Mouse (Mus musculus) midbrain, embryonic 13.5 days (tissue): ENCODE measurements around the gene Fam243. TPM values are rescaled to one million over a fixed set of nuclear protein-coding genes. Genes with fewer than 3 reads are reported as not detected.

Experiments used
- ATAC-seq: fragments of 200-750 bp; cut with Nextera tagmentation; 2 replicates; pipeline ENCODE4 v1.8.0; 2017; ENCODE audit warnings: mild to moderate bottlenecking, moderate TSS enrichment, moderate library complexity
- H3K27ac ChIP-seq: fragments of 300-500 bp; sonication (generic); 2 replicates; pipeline ENCODE4 v1.5.1; 2015; ENCODE audit warnings: inconsistent platforms, mild to moderate bottlenecking, moderate library complexity
- H3K27me3 ChIP-seq: fragments of 300-500 bp; sonication (generic); 2 replicates; pipeline ENCODE4 v1.6.1; 2015; ENCODE audit warnings: mild to moderate bottlenecking, inconsistent platforms
- H3K36me3 ChIP-seq: fragments of 300-500 bp; sonication (generic); 2 replicates; pipeline ENCODE4 v1.6.1; 2015; ENCODE audit warnings: mild to moderate bottlenecking, inconsistent platforms
- H3K4me1 ChIP-seq: fragments of 300-500 bp; sonication (generic); replicated peaks from 2 replicates; pipeline ENCODE4 v1.6.1; 2015; ENCODE audit warnings: inconsistent platforms
- H3K4me2 ChIP-seq: fragments of 300-500 bp; sonication (generic); replicated peaks from 2 replicates; pipeline ENCODE4 v1.6.1; 2015; ENCODE audit warnings: moderate library complexity, mild to moderate bottlenecking, inconsistent platforms
- H3K4me3 ChIP-seq: fragments of 300-500 bp; sonication (generic); replicated peaks from 2 replicates; pipeline ENCODE4 v1.5.1; 2015; ENCODE audit warnings: mild to moderate bottlenecking, inconsistent platforms
- H3K9ac ChIP-seq: fragments of 300-500 bp; sonication (generic); replicated peaks from 2 replicates; pipeline ENCODE4 v1.6.1; 2015; ENCODE audit warnings: mild to moderate bottlenecking, inconsistent platforms
- H3K9me3 ChIP-seq: fragments of 300-500 bp; sonication (generic); 2 replicates; pipeline ENCODE4 v1.6.1; 2016; ENCODE audit warnings: mild to moderate bottlenecking, inconsistent platforms
- WGBS: fragments of 180-500 bp; shearing (Covaris S2); methylation state at CpG from one replicate; pipeline ENCODE4 v1.1.7; 2015; 5-methylcytosine and 5-hydroxymethylcytosine counted together
- polyA plus RNA-seq: library from polyadenylated mRNA; unstranded; fragments of >200 nt; fragmentation: Nextera tagmentation; extraction: Ambion mirVana; gene quantifications from 2 replicates; pipeline ENCODE4 v1.2.1, GENCODE M21; 2015

Fam243 gene
- polyA plus RNA-seq, 1 experiment from 2014 or later = not detected

DNA sequence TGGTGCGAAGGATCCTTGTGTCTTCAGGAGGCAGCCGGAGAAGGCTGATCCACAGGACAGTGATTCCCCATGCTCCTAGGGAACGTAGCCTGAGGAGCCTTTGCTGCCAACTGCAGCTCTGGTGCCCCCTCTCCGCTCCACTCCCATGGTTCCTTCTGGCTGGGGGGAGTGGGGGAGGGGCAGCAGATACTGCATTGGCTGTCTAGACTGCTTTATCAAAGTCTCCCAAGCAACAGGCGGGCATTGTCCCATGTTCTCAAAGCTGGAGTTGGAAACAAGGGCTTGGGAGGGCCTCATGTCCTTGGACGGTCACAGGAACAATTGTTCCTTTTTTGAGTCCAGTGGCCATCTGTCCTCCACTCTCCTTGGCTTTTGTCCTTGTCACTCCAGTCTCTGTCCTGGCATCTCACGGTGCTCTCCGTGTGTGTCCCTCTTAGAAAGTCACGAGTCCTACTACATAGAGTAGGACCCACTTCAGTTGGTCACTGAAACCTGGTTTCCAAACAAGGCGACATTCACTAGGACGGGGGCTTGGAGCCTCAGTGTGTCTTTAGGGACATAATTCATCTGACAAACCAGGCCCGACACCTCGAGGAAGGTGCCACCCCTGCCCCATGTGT is 25.2 kb upstream of the Fam243 start:
- ATAC-seq = no peak
- no peak overlapping the region for H3K4me2 ChIP-seq
- H3K4me1 ChIP-seq = peaks cover 8% of the 10 kb centered on the region
- H3K9me3 ChIP-seq = no peaks in the 10 kb centered on the region
- no peak overlapping the region for H3K9ac ChIP-seq
- no peak overlapping the region for H3K27ac ChIP-seq
- no peaks in the 10 kb centered on the region for H3K36me3 ChIP-seq
- WGBS = 55% methylated on average over 13 of the region's 13 CpGs
- no peaks in the 10 kb centered on the region for H3K27me3 ChIP-seq
- no peak overlapping the region for H3K4me3 ChIP-seq

DNA sequence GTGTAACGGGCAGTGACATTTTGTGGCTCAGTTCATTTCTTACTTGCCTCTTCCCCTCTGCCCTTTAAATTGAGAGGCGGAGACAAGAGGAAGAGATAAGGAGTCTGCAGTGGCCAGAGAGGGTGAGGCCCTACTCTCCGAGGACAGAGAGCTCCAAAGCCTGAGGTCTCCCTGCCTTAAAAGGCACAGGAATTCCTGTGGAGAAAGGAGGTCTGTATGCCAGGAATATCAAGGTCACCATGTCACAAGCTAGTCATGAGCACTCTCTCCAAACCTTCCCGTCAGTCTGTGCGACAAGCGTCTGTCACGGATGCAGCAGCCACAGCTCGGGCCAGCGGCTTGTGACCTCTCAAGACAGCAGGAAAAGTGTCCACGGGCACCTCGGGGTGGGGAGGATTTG is 23.9 kb upstream of the Fam243 start:
- Histone ChIP-seq H3K4me3 (no peak overlapping the region), H3K4me1 (peaks cover 19% of the 10 kb centered on the region), H3K9ac (no peak overlapping the region), H3K27me3 (no peaks in the 10 kb centered on the region), H3K36me3 (no peaks in the 10 kb centered on the region), H3K27ac (no peak overlapping the region), H3K4me2 (no peak overlapping the region), H3K9me3 (no peaks in the 10 kb centered on the region)
- WGBS = 68% methylated on average over 11 of the region's 11 CpGs
- ATAC-seq = no peak

DNA sequence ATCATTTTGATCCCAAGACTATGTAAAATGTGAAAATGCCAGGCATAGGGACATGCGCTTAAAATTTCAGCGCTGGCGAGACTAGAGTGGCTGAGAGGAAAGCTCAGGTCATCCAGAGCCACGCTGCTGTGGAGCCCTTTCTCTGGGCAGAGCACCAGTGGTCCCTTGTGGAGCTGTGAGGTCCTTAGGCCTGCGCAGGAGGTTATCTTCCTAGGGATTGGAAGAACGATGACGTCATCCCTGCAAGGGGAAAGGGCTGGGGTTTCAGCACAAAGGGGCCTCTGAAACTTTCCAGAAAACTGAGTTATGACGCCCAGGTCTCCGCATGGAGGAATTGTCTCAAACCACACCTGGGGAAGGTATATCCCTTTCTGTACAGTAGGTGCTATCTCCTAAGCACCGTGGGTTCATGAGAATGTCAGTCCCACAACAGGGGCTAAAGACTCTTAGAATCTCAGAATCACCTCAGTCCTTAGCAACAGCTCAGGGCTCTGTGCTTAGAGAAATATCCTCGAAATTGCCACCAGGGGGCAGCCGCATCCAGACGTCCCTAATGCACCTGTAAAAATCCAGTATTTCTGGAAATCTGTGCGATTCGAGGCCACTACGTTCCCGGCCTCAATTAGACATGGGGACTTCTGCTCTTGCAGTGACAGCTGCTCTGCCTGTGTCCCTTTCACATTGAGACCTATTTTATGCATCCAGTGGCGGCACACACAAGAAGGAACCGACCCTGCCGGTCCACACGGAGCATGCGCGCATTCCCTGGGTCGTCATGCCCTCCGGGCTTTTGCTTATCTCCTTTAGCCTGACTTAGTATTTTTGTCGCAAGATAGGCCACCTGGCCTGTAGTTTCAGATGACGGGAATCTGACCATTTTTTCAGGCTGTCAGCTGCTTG is 19.6 kb upstream of the Fam243 start:
- H3K4me1 ChIP-seq = peaks cover 17% of the 10 kb centered on the region
- ATAC-seq = peak; percentile 80
- H3K9me3 ChIP-seq = no peaks in the 10 kb centered on the region
- 26% methylated on average over 27 of the region's 27 CpGs for WGBS
- H3K4me3 ChIP-seq = peak overlapping the region; percentile 33
- H3K27ac ChIP-seq = no peak overlapping the region
- peak overlapping the region; percentile 57 for H3K4me2 ChIP-seq
- no peak overlapping the region; the same call in 1 of the 2 replicates for H3K9ac ChIP-seq
- 0 out of 2 replicates have a peak, but pooled peaks cover 3% of the 10 kb centered on the region for H3K27me3 ChIP-seq
- no peaks in the 10 kb centered on the region for H3K36me3 ChIP-seq

DNA sequence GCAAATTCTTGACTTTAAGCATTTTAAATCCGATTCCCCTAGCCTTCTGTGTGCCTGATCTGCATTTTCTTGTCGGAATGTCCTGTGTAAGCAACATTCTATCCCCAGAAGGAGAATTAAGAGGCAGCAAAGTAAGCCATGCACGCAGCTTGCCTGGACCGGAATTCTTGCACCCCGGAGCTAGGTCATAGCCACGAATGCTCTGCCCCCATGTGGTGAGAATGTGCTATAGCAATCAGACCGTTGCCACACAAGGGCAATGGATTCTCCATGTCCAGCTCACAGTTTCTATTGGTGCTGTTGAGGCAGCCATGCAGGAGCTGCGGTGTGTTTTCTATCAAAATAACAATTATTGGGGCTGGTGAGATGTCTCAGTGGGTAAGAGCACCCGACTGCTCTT is 15.0 kb upstream of the Fam243 start:
- Histone ChIP-seq H3K27me3 (peaks cover 13% of the 10 kb centered on the region), H3K9me3 (no peaks in the 10 kb centered on the region), H3K4me1 (peaks cover 22% of the 10 kb centered on the region), H3K4me3 (no peak overlapping the region), H3K9ac (no peak overlapping the region), H3K27ac (no peak overlapping the region), H3K4me2 (no peak overlapping the region), H3K36me3 (no peaks in the 10 kb centered on the region)
- 6% methylated on average over 9 of the region's 9 CpGs for WGBS
- ATAC-seq = 0 out of 2 replicates have a peak, but pooled peaks have one; percentile 35

DNA sequence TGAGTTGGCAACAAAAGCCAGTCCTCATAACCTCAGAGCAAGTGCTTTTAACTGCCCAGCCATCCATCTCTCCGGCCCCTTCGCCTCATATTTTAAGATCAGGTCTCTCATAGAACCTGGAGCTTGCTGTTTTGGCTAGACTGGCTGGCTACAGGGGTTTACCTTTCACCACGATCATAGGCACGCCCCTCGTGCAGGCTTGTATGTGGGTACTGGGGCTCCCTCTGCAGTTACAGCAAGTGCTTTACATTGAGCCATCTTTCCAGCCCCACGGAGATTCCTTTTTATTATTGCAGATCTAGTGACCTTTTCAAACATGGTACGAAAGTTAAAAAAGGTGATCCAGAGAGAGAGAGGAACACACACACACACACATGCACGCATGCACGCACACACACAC is 13.4 kb upstream of the Fam243 start:
- Histone ChIP-seq H3K9me3 (no peaks in the 10 kb centered on the region), H3K4me3 (no peak overlapping the region), H3K4me1 (peaks cover 10% of the 10 kb centered on the region; the same call in 1 of the 2 replicates), H3K27me3 (peaks cover 13% of the 10 kb centered on the region), H3K36me3 (no peaks in the 10 kb centered on the region), H3K27ac (no peak overlapping the region), H3K4me2 (no peak overlapping the region), H3K9ac (no peak overlapping the region)
- no peak for ATAC-seq
- 69% methylated on average over 9 of the region's 9 CpGs for WGBS

DNA sequence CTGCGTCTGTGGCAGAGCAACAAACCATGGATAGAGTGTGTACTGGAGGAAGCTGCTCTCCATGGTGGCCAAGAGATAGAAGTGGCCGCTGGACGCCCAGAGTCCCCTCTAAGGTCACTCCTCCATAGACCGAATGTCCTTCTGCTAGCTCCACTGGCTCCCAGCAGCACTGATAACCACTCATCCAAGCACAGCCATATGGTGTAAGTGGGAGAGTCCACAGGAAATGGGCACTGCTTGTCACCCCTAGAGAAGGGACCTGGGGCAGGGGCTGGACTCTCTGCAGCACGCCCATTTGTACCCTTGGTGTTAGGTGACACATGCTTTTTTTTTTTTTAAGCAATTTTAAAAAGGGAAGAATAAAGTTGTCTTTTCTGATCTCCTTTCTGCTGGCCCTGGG is 9.7 kb upstream of the Fam243 start:
- Histone ChIP-seq H3K4me1 (peaks cover 11% of the 10 kb centered on the region; the same call in 1 of the 2 replicates), H3K9ac (no peak overlapping the region), H3K9me3 (no peaks in the 10 kb centered on the region), H3K27ac (no peak overlapping the region), H3K36me3 (no peaks in the 10 kb centered on the region), H3K27me3 (peaks cover 11% of the 10 kb centered on the region), H3K4me3 (no peak overlapping the region), H3K4me2 (no peak overlapping the region)
- WGBS = 88% methylated on average over 5 of the region's 5 CpGs
- ATAC-seq = no peak

DNA sequence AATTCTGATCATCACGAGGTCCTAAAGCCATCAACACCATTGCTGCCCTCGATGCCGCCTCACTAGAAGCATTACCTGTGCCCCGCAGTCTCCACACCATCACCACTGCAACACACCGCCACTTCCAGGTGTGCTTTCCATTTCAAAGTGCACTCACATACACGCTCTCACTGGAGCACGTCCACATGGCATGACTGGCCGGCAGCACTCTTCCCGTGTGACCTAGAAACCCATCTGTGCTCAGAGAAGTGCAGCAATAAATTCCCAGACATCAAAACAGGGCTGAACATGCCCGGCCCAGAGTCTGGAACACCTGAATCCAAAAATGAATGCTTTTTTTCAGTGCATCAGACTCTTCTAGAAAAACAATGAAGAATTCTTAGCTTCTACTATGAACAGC is 6.7 kb upstream of the Fam243 start:
- ATAC-seq = no peak
- WGBS = 92% methylated on average over 10 of the region's 10 CpGs
- Histone ChIP-seq H3K4me2 (no peak overlapping the region), H3K36me3 (no peaks in the 10 kb centered on the region), H3K4me3 (no peak overlapping the region), H3K9ac (no peak overlapping the region), H3K4me1 (peaks cover 28% of the 10 kb centered on the region), H3K9me3 (no peaks in the 10 kb centered on the region), H3K27me3 (no peaks in the 10 kb centered on the region; the same call in 1 of the 2 replicates), H3K27ac (no peak overlapping the region)

DNA sequence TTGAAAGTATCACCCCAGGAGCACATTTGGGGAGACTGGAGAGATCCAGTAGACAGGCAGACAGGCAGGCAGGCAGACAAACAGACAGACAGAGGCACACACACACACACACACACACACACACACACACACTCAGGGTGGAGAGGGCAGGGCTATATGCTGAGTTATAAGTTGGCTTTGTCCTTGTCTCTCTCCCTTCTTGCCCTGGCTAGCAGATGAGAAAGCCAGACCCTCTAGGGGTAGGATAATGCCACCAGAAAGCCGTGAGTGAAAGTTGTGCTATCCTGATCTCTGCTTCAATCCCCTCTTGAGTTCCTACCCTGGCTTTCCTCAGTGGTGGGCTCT is 3.8 kb upstream of the Fam243 start:
- Histone ChIP-seq H3K36me3 (no peaks in the 10 kb centered on the region), H3K4me3 (no peak overlapping the region), H3K4me2 (no peak overlapping the region), H3K4me1 (peaks cover 23% of the 10 kb centered on the region), H3K27ac (no peak overlapping the region), H3K9me3 (no peaks in the 10 kb centered on the region), H3K9ac (no peak overlapping the region), H3K27me3 (no peaks in the 10 kb centered on the region)
- WGBS = 6% methylated on average over 1 of the region's 1 CpGs
- peak; percentile 56; the same call in 1 of the 2 replicates for ATAC-seq

DNA sequence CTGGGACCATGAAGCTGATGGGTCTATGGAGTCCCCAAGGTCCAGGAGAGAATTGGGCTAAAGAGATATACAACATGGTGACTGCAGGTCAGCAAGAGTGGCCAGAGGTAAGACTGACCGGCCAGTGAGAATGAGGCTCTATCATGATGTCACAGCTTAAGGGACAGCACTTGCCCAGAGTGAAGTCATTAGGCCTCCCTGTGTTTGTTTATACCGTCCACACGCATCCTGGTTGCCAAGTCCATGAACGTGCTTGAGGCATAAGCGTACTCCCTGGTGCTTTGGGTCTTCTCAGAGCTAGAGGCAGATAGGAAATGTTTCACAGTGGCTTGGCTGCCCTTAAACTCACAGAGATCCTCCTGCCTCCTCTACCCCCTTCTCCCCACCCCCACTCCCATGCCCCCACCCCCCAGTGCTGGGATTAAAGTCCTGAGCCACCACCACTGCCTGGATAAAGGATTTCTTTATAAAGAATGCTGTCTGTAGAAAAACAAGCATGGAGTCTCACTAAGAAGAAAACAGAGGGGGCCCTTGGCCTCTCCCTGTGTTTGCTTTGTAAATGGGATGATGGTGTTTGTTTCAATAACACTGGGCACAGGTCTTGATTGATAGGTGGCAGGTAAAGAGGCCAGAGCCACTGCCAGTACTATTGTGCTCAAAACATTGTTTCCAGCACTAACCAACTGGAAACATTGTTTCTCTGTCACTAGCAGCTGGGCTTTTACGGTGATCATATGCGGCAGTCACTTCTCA is 3.2 kb upstream of the Fam243 start:
- Histone ChIP-seq H3K4me2 (no peak overlapping the region), H3K27ac (no peak overlapping the region), H3K4me3 (no peak overlapping the region), H3K4me1 (peaks cover 23% of the 10 kb centered on the region), H3K9ac (no peak overlapping the region), H3K9me3 (no peaks in the 10 kb centered on the region), H3K27me3 (no peaks in the 10 kb centered on the region), H3K36me3 (no peaks in the 10 kb centered on the region)
- WGBS = 27% methylated on average over 7 of the region's 7 CpGs
- ATAC-seq = peak; percentile 53

DNA sequence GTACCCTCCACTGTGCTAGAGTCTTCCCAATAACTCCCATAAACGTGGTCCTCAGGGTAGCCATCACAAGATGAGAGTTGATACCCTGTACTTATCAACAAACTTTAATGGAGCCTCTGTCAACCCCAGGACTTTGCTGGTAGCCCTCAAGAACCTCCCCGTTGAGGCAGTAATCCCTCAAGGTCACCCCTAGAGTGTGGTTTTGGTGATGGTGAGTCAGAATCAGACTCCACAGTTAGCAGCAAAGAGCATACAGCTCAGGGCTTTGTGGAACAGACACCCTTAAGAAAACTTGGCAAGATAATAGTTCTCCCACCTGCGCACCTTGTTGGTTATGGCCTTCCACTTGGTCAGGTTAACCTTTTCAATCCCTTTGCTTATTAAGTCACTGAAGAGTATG is 880 bp downstream of the Fam243 start:
- WGBS = 82% methylated on average over 3 of the region's 3 CpGs

DNA sequence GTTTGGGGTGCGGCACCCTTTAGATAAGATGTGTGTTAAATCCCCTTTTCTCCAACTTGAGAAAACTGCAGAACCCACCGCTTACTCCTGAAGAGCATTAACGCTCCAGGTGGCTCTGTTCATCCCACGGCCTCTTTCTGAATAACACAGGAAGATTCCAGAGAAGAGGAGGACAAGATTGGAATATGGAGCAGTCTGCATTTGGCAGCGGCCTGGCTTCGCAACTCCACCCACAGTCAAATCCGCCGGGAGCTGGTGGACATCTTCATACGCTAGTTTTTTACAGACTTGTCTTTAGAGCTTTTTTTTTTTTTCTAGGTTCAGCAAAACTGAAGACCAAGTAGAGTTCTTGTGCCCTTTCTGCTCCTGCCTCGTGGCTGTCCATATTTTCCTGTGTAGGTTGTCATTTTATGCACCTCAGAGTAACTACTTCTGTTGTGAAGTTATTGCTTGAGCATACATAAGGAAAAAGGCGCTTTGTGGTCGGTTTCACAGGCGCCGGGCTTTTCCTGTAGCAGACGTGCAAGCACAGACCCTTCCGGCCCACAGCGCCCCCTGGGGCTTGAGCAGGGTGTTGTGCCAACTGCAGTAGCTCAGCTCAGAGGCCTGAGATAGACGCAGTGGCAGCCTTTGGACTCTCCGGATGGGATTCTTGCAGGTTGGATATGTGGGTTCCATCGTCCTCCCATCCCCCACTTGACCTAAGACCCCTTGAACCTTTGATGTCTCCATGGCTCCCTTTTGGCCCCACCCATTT is 1.7 kb downstream of the Fam243 start:
- 65% methylated on average over 20 of the region's 20 CpGs for WGBS
- H3K4me2 ChIP-seq = no peak overlapping the region
- H3K9ac ChIP-seq = no peak overlapping the region
- no peak overlapping the region for H3K27ac ChIP-seq
- H3K4me1 ChIP-seq = peaks cover 6% of the 10 kb centered on the region
- H3K4me3 ChIP-seq = no peak overlapping the region
- no peaks in the 10 kb centered on the region for H3K9me3 ChIP-seq
- ATAC-seq = no peak
- H3K36me3 ChIP-seq = no peaks in the 10 kb centered on the region
- H3K27me3 ChIP-seq = no peaks in the 10 kb centered on the region

More for the DNA sequence above, 880 bp downstream of the Fam243 start:
- Histone ChIP-seq H3K27ac (no peak overlapping the region), H3K4me2 (no peak overlapping the region), H3K36me3 (no peaks in the 10 kb centered on the region), H3K9me3 (no peaks in the 10 kb centered on the region), H3K9ac (no peak overlapping the region), H3K27me3 (no peaks in the 10 kb centered on the region), H3K4me3 (no peak overlapping the region), H3K4me1 (peaks cover 14% of the 10 kb centered on the region)
- ATAC-seq = no peak
